Mouse (Mus musculus) kidney, postnatal 10 days (tissue): ENCODE results near the gene Gm10663.

Experiments used
- DNase-seq: peaks from one replicate; pipeline ENCODE4 v3.0.0; 2021; ENCODE audit warnings: mixed read lengths

The Gm10663 gene

GRCm38 (mm10) chr8:65074733-65075132 lies at the start of gene Gm10663:
Gene Gm10663, plus strand, starts transcription at chr8:65075033.
- no peak for DNase-seq

- no peak for DNase-seq
Observed at GRCm38 (mm10) chr8:65028959-65029686, 45.7 kb upstream of the Gm10663 start.

GRCm38 (mm10) chr8:65029776-65030175 lies 45.1 kb upstream of the Gm10663 start:
- DNase-seq = no peak

GRCm38 (mm10) chr8:65030735-65031485 lies 43.9 kb upstream of the Gm10663 start:
- DNase-seq = no peak

GRCm38 (mm10) chr8:65032107-65032506 lies 42.7 kb upstream of the Gm10663 start:
- DNase-seq = no peak

- no peak for DNase-seq
Observed at GRCm38 (mm10) chr8:65033056-65033455, 41.8 kb upstream of the Gm10663 start.

- DNase-seq = no peak
Observed at GRCm38 (mm10) chr8:65034136-65034535, 40.7 kb upstream of the Gm10663 start.

- DNase-seq = peak; percentile 66
Observed at GRCm38 (mm10) chr8:65037117-65037533, 37.7 kb upstream of the Gm10663 start, which contains the start of gene Apela. Gene Apela, minus strand, starts transcription at chr8:65037336.

GRCm38 (mm10) chr8:65046565-65046964 lies 28.3 kb upstream of the Gm10663 start:
- DNase-seq = no peak

GRCm38 (mm10) chr8:65047193-65047592 lies 27.6 kb upstream of the Gm10663 start:
- DNase-seq = no peak

GRCm38 (mm10) chr8:65047801-65048200 lies 27.0 kb upstream of the Gm10663 start:
- no peak for DNase-seq

- no peak for DNase-seq
Observed at GRCm38 (mm10) chr8:65053554-65053953, 21.3 kb upstream of the Gm10663 start.

- DNase-seq = no peak
Observed at GRCm38 (mm10) chr8:65053968-65054367, 20.9 kb upstream of the Gm10663 start.

- DNase-seq = no peak
Observed at GRCm38 (mm10) chr8:65056722-65057121, 18.1 kb upstream of the Gm10663 start.

- no peak for DNase-seq
Observed at GRCm38 (mm10) chr8:65062195-65062594, 12.6 kb upstream of the Gm10663 start.

- no peak for DNase-seq
Observed at GRCm38 (mm10) chr8:65064071-65064470, 10.8 kb upstream of the Gm10663 start.

GRCm38 (mm10) chr8:65065622-65066021 lies 9.2 kb upstream of the Gm10663 start:
- DNase-seq = no peak

- DNase-seq = no peak
Observed at GRCm38 (mm10) chr8:65067031-65067430, 7.8 kb upstream of the Gm10663 start.

GRCm38 (mm10) chr8:65067694-65068472 lies 7.0 kb upstream of the Gm10663 start:
- no peak for DNase-seq

GRCm38 (mm10) chr8:65068473-65068819 lies 6.4 kb upstream of the Gm10663 start:
- no peak for DNase-seq

- DNase-seq = no peak
Observed at GRCm38 (mm10) chr8:65070996-65071395, 3.8 kb upstream of the Gm10663 start.

GRCm38 (mm10) chr8:65080731-65081130 lies 5.9 kb downstream of the Gm10663 start:
- DNase-seq = no peak

GRCm38 (mm10) chr8:65085680-65086079 lies 10.8 kb downstream of the Gm10663 start:
- DNase-seq = no peak
